Mouse (Mus musculus): ENCODE results near the gene Atad5. TPM values are rescaled to one million over a fixed set of nuclear protein-coding genes. Genes with fewer than 3 reads are reported as not detected.

Atad5 gene
- polyA plus RNA-seq, 1 experiment = 19.4 TPM

DNA sequence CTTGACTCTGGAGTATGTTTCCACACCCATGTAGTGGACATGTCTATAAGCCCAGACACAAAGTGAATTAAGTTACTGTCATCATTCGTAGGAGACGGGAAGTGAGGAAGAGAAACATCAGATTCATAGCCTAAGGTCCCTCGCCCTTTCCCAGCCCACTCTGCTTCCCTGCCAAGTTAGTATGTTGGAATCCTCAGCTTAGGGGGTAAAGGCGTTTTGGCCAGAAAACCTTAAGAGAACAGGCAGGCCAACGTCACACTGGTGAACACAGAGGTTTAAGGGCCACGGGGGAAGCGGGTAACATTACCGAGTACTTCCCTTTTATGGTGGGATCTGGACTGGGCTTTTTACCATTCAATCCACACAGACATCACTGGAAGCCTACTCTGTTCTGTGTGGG, 66.3 kb downstream of the Atad5 start:
- TF ChIP-seq CTCF (IDR thresholded peaks at IDR 0.05; ENCODE audit: control insufficient read depth, insufficient read depth, low read length) (no peak), POLR2A (IDR thresholded peaks at IDR 0.05; ENCODE audit: borderline replicate concordance, control insufficient read depth, low read depth, low read length) (no peak)
- WGBS = 33% methylated on average over 8 of the region's 8 CpGs

DNA sequence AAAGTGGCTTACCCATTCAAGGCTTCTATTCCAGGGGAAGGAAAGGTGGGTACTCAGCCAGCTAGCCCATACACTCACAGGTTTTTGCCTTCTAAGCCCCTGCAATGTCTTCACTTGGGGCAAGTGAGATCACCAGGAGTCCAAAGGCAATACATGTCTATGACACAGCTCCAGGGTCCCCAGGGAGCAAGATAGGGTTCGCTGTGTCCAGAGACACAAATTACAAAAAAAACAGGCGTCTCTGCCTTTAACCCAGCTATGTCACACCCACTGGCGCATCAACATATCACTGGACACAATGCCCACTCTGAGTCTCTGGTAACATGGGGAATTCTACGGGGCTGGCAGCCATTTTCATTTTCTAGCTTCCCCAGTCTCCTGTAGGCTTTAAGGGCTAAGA, 66.8 kb downstream of the Atad5 start:
- Histone ChIP-seq H3K4me1 (ENCODE audit: control insufficient read depth, insufficient read depth, low read length) (peaks cover 2% of the 10 kb centered on the region; the same call in 1 of the 2 replicates), H3K27ac (ENCODE audit: control insufficient read depth, insufficient read depth, low read depth, low read length, poor library complexity) (no peak overlapping the region), H3K4me3 (replicated peaks; ENCODE audit: control insufficient read depth, low read depth, low read length) (no peak overlapping the region)
- TF ChIP-seq CTCF (IDR thresholded peaks at IDR 0.05; ENCODE audit: control insufficient read depth, insufficient read depth, low read length) = no peak
- no peak for TF ChIP-seq POLR2A (IDR thresholded peaks at IDR 0.05; ENCODE audit: borderline replicate concordance, control insufficient read depth, low read depth, low read length)
- 80% methylated on average over 4 of the region's 4 CpGs for WGBS

More for the DNA sequence above, 66.3 kb downstream of the Atad5 start:
- Histone ChIP-seq H3K4me1 (ENCODE audit: control insufficient read depth, insufficient read depth, low read length) (peaks cover 2% of the 10 kb centered on the region; the same call in 1 of the 2 replicates), H3K27ac (ENCODE audit: control insufficient read depth, insufficient read depth, low read depth, low read length, poor library complexity) (no peak overlapping the region), H3K4me3 (replicated peaks; ENCODE audit: control insufficient read depth, low read depth, low read length) (no peak overlapping the region)

DNA sequence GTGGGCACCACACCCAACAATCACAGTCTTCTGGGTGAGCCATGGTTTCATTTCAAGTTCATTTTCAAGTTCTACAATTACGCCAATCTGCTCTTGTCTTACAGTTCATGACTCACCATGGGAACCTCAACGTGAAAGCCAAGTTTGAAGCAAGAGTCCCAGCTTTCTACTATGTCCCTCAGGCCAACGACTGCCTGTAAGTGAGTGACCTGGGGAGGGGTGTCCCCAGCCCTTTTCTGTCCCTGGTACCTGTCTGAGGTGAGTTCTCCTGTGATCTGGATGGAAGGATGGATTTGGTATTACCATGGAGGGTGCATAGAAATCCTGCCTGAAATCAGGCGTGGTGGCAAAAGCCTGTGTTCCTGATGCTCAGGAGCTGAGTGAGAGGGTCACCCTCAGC, 67.6 kb downstream of the Atad5 start:
- H3K27ac ChIP-seq (ENCODE audit: control insufficient read depth, insufficient read depth, low read depth, low read length, poor library complexity) = no peak overlapping the region
- no peaks in the 10 kb centered on the region; the same call in 1 of the 2 replicates for H3K4me1 ChIP-seq (ENCODE audit: control insufficient read depth, insufficient read depth, low read length)
- 67% methylated on average over 4 of the region's 4 CpGs for WGBS
- no peak for TF ChIP-seq CTCF (IDR thresholded peaks at IDR 0.05; ENCODE audit: control insufficient read depth, insufficient read depth, low read length)
- no peak for TF ChIP-seq POLR2A (IDR thresholded peaks at IDR 0.05; ENCODE audit: borderline replicate concordance, control insufficient read depth, low read depth, low read length)
- no peak overlapping the region for H3K4me3 ChIP-seq (replicated peaks; ENCODE audit: control insufficient read depth, low read depth, low read length)

DNA sequence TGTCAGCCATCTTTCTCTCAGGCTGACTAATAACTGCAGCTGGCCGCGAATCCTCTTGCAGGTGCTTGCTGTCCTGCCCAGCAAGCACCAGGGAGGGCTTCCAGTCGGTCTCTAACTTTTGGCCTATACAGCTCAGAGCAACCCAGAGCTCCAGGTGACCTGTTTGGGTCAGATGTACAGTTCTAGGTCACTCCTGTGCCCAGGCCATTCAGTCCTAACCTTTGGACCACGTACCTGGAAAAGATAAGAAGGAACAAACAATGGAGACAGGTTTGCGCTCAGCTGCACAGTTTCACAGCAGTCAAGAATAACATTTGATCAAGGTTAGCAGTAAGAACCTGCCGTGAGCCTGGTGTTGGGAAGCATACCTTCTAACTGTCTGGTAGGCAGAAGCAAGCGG, 69.8 kb downstream of the Atad5 start:
- H3K27ac ChIP-seq (ENCODE audit: control insufficient read depth, insufficient read depth, low read depth, low read length, poor library complexity) = no peak overlapping the region
- 84% methylated on average over 7 of the region's 7 CpGs for WGBS
- H3K4me1 ChIP-seq (ENCODE audit: control insufficient read depth, insufficient read depth, low read length) = no peaks in the 10 kb centered on the region
- TF ChIP-seq CTCF (IDR thresholded peaks at IDR 0.05; ENCODE audit: control insufficient read depth, insufficient read depth, low read length) (no peak), POLR2A (IDR thresholded peaks at IDR 0.05; ENCODE audit: borderline replicate concordance, control insufficient read depth, low read depth, low read length) (no peak)
- H3K4me3 ChIP-seq (replicated peaks; ENCODE audit: control insufficient read depth, low read depth, low read length) = no peak overlapping the region

DNA sequence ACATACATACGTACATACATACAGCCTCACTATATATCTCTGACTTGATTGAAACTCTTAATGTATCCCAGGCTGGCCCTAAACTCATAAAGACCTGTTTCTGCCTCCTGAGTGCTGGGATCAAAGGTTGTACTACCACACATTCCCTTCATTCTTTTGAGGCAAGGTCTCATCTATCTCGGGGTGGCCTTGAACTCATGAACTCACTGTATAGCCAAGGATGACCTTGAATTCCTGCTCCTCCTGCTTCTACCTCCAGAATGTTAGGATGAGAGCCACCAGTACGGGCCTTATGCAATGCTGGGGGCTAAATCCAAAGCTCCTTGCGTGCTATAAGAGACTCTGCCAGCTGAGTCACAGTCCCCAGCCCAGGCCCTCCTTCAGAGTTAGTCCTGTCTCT, 71.8 kb downstream of the Atad5 start:
- H3K27ac ChIP-seq (ENCODE audit: control insufficient read depth, insufficient read depth, low read depth, low read length, poor library complexity) = no peak overlapping the region

DNA sequence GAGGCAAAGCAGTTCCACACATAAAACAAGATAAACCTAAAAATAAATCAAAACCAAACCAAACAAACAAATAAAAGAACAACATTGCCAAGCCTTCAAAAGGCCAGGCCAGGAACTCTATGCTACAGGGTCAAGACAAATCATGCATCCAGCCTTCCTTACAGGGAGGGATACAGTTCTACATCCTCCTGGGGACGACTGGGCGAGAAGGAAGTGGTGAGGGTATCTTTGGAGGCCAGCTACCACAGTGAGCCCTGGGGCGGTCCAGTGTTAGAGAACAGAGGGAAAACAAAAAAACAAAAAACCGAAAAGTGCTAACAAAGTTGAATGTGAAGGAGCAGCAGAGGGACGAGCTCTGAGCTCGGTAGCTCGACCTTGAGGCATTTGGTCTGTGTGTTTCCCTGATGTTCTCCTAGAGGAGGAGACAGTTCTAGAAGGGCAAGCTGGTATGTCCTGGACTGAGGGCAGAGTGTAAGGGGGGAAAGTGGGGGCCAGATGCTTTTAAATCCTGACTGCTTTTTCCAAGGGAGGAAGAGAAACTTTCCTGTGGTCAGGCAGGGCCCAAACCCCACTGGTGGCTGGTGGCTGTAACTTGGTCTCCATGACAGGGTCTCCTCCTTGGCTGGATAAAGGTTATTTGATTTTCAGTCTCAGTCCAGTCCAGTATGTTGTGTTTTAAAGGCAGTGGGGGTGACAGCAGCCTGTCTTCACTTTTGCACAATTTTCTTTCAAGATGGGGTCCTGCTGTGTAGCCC, 74.3 kb downstream of the Atad5 start:
- Histone ChIP-seq H3K27ac (ENCODE audit: control insufficient read depth, insufficient read depth, low read depth, low read length, poor library complexity) (no peak overlapping the region), H3K4me3 (replicated peaks; ENCODE audit: control insufficient read depth, low read depth, low read length) (no peak overlapping the region), H3K4me1 (ENCODE audit: control insufficient read depth, insufficient read depth, low read length) (no peaks in the 10 kb centered on the region; the same call in 1 of the 2 replicates)
- TF ChIP-seq POLR2A (IDR thresholded peaks at IDR 0.05; ENCODE audit: borderline replicate concordance, control insufficient read depth, low read depth, low read length) (no peak), CTCF (IDR thresholded peaks at IDR 0.05; ENCODE audit: control insufficient read depth, insufficient read depth, low read length) (no peak)
- 11% methylated on average over 7 of the region's 7 CpGs for WGBS

More for the DNA sequence above, 71.8 kb downstream of the Atad5 start:
- 78% methylated on average over 4 of the region's 4 CpGs for WGBS
- no peaks in the 10 kb centered on the region for H3K4me1 ChIP-seq (ENCODE audit: control insufficient read depth, insufficient read depth, low read length)
- TF ChIP-seq POLR2A (IDR thresholded peaks at IDR 0.05; ENCODE audit: borderline replicate concordance, control insufficient read depth, low read depth, low read length) (no peak), CTCF (IDR thresholded peaks at IDR 0.05; ENCODE audit: control insufficient read depth, insufficient read depth, low read length) (no peak)
- no peak overlapping the region for H3K4me3 ChIP-seq (replicated peaks; ENCODE audit: control insufficient read depth, low read depth, low read length)

DNA sequence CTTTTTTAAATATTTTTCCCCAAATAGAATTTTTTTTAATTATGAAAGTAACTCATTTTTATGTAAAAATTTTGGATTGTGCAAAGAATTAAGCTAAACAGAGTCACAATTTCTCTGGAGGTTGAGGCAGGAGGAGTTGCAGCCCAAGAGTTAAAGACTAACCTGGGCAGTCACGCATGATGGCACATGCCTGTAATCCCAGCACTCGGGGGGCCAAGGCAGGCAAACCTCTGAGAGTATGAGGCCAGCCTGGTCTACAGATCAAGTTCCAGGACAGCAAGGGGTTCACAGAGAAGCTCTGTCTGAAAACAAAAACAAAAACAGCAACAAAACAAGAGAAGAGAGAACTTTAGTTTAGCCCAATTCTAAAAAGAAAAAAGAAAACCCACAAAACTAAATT, 75.0 kb downstream of the Atad5 start:
- Histone ChIP-seq H3K4me3 (replicated peaks; ENCODE audit: control insufficient read depth, low read depth, low read length) (no peak overlapping the region), H3K27ac (ENCODE audit: control insufficient read depth, insufficient read depth, low read depth, low read length, poor library complexity) (no peak overlapping the region), H3K4me1 (ENCODE audit: control insufficient read depth, insufficient read depth, low read length) (peaks cover 5% of the 10 kb centered on the region)
- WGBS = 63% methylated on average over 2 of the region's 2 CpGs
- no peak for TF ChIP-seq POLR2A (IDR thresholded peaks at IDR 0.05; ENCODE audit: borderline replicate concordance, control insufficient read depth, low read depth, low read length)
- TF ChIP-seq CTCF (IDR thresholded peaks at IDR 0.05; ENCODE audit: control insufficient read depth, insufficient read depth, low read length) = no peak

DNA sequence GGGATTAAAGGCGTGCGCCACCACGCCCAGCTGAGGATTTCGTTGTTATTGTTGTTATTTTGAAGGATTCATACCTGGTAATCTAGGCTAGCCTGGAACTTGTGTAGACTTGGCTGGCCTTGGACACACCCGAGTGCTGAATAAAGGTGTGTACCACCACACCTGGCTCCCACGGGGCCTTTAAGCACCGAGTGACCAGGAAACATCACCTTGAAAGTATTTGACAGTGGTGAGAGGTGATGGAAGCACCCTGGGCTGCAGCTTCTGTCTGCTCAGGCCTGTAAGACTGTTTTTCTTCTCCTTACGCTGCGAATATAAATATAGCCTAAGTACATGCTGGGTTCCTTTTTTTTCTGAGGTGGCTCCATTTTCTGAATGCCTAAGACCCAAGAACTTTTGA, 78.9 kb downstream of the Atad5 start:
- Histone ChIP-seq H3K27ac (ENCODE audit: control insufficient read depth, insufficient read depth, low read depth, low read length, poor library complexity) (peak overlapping the region; percentile 32; the same call in 1 of the 2 replicates), H3K4me1 (ENCODE audit: control insufficient read depth, insufficient read depth, low read length) (peaks cover 5% of the 10 kb centered on the region), H3K4me3 (replicated peaks; ENCODE audit: control insufficient read depth, low read depth, low read length) (no peak overlapping the region)
- no peak for TF ChIP-seq POLR2A (IDR thresholded peaks at IDR 0.05; ENCODE audit: borderline replicate concordance, control insufficient read depth, low read depth, low read length)
- TF ChIP-seq CTCF (IDR thresholded peaks at IDR 0.05; ENCODE audit: control insufficient read depth, insufficient read depth, low read length) = no peak
- WGBS = 69% methylated on average over 9 of the region's 9 CpGs

Measured in bone marrow, adult 2 months (tissue).